Mouse (Mus musculus): Measurements from ENCODE around the gene Rnaset2b.
"Not testable (repeated sequence)": the region's sequence is repeated elsewhere in the genome, so short reads cannot be mapped to it uniquely, and the experiment has no call there.

Rnaset2b gene

DNA sequence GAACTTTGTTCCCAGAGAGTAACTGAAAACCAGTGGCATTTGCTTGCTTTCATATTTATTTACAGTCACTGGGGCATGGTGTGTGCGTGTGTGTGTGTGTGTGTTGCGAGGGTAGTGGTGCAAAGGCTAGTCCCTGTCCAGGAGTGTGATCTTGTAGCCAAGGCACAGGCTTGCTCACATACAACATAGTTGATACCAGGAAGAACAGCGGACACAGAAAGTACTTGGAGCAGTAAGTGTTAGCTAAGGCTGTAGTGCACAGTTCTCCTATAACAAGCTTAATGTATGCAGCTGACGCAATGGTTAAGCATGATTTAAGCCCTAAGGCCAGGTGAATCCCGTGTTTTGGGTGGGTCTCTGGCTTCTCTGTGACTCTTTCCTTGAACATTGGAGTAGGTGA is 8.9 kb downstream of the Rnaset2b start:
- not testable (repeated sequence) for DNase-seq (ENCODE audit: extremely low read depth, low read depth, low spot score)

- not testable (repeated sequence) for DNase-seq (ENCODE audit: extremely low read depth, low read depth, low spot score)
Measured at GRCm38 (mm10) chr17:6980144-6980543, 9.7 kb downstream of the Rnaset2b start.

DNA sequence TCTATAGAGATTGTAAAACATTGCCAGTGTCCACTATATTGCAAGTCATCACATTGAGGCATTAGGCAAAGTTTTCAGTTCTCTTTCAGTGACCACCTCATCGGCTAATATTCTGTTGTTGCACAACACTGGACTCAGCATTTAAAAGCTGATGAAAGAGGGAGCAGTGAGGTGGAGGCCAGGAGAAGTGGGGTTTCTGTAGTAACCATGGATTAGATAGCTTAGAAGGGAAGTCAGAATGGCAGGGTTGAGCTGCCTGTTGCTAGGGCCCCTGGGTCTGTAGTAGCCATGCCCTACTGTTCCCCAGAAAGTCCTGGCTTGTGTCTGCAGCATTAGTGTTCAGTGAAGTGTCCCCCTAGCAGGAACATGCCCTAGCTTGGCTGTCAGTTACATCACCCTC is 15.7 kb downstream of the Rnaset2b start:
- not testable (repeated sequence) for DNase-seq (ENCODE audit: extremely low read depth, low read depth, low spot score)

DNA sequence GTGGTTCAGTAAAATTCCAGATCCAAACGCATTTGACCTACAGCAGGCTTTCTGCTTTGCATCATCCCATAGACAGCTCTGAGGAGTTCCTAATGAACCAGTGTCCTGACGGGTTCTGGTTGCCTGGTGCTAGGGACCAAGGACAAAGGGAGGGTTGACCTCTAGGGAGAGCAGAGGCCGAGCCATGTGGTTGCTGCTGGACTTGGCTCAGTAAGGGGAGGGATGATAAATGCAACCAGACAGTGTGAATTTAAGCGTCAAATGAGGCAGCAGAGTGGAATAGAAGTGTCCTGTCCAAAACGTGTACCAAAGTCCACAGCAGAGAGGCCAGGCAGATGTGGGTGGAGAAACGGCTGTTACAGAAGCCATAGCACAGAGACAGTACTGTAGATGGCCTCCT is 25.1 kb downstream of the Rnaset2b start:
- not testable (repeated sequence) for DNase-seq (ENCODE audit: extremely low read depth, low read depth, low spot score)

DNA sequence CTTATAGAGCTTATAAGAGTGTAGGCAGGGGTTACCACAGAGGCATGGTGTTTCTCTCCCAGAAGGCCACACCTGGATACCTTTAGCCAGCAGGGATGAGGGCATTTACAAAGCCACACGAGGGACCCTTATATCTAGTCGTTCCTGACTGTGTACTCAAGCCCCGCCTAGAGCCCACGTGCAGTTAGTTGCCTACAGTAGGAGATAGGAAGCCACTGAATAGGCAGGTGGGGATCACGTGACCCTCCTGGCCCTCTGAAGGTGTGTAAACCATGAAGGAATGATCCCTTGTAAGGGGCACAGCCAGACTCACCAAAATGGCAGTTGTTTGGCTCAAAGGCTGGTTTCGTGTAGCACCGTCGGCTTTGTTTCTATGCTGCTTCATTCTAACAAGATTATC is 26.4 kb downstream of the Rnaset2b start:
- DNase-seq (ENCODE audit: extremely low read depth, low read depth, low spot score): not testable (repeated sequence)

DNA sequence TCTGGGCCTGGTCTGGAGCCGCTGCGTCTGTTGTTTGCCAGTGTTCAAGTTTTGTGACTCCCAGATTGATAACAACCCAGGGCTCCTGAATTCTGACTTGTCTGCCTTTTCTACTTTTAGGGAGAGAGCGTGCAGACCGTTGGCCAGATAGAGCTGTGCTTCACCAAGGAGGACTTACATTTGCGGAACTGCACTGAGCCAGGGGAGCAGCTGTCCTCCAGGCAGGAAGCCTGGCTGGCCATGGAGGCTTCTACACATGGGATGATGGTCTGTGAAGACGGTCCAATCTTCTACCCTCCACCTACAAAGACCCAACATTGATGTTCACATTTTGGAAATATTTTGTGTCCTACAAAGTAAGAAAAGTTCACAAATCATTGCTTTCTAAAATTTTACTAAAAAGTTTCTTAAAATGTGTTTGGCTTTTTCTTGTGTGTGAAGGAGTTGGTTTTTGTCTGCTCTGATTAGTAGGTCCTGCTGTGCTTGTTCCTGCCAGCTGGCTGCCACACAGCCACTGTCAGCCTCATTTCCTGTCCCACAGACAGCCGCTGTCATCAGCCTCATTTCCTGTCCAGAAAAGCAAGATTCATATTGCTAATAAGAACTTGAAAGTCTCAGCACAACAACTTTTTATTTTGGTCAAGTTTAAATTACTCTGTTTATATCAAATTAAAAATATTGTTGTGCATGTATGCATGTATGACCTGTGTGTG is 27.5 kb downstream of the Rnaset2b start:
- DNase-seq (ENCODE audit: extremely low read depth, low read depth, low spot score): not testable (repeated sequence)

- not testable (repeated sequence) for DNase-seq (ENCODE audit: extremely low read depth, low read depth, low spot score)
Measured at GRCm38 (mm10) chr17:7001790-7002585, 31.6 kb downstream of the Rnaset2b start.

GRCm38 (mm10) chr17:7003392-7003791 is 33.0 kb downstream of the Rnaset2b start:
- not testable (repeated sequence) for DNase-seq (ENCODE audit: extremely low read depth, low read depth, low spot score)

GRCm38 (mm10) chr17:7005646-7006045 is 35.2 kb downstream of the Rnaset2b start:
- not testable (repeated sequence) for DNase-seq (ENCODE audit: extremely low read depth, low read depth, low spot score)

- DNase-seq (ENCODE audit: extremely low read depth, low read depth, low spot score): not testable (repeated sequence)
Measured at GRCm38 (mm10) chr17:7008885-7009284, 38.5 kb downstream of the Rnaset2b start.

GRCm38 (mm10) chr17:7009440-7009839 is 39.0 kb downstream of the Rnaset2b start:
- not testable (repeated sequence) for DNase-seq (ENCODE audit: extremely low read depth, low read depth, low spot score)

GRCm38 (mm10) chr17:7009901-7010300 is 39.5 kb downstream of the Rnaset2b start:
- peak; percentile 21 for DNase-seq (ENCODE audit: extremely low read depth, low read depth, low spot score)

GRCm38 (mm10) chr17:7014190-7014589 is 43.8 kb downstream of the Rnaset2b start:
- not testable (repeated sequence) for DNase-seq (ENCODE audit: extremely low read depth, low read depth, low spot score)

DNA sequence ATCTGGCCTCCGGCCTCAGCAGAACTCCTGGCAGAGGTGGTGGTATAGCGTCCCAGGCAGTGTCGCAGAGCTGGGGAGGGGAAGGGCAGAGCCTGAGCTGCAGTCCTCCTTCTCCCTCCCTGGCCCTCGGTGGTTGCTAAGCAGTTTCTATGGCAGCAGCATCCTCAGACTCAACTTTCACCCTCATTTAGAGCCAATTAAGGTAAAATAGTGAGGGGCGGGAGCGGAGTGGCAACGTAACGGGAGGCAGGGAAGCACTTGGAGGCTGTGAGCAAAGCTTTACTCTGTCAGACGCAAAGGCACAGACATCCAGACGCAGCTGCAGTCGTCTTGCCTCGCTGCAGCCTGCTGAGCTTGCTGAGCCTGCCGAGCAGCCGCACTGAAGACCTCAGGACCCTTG is 54.8 kb downstream of the Rnaset2b start, which contains the start of gene Gm1604a:
Gm1604a (plus strand) TSS at position 312 of the 400 bp plus-strand sequence.
- not testable (repeated sequence) for DNase-seq (ENCODE audit: extremely low read depth, low read depth, low spot score)

DNA sequence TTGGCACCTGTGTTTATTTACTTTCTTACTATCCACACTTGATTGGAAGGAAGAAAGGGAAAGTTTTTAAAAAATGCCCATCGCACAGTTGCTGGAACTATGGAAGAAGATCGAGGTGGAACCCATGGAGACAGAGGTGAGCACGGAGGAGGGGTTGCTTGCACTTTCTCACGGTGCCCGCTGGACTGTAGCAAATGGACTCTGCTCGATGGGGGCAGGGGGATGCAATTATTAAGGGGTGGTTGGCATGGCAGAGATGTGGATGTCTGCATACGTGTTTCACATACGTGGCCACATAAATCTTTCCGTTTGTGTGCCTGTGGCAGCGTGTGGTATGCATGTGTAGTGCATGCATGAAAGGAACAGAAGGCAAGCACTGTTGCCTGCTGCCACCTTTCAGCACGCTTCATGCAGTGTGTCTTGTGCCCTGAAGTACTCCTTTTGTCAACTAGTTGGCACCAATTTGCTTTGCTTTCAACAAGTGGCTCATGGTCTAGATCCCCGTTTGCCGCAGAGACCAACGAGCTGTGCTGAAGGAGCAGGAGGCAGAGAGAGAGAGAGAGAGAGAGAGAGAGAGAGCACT is 55.4 kb downstream of the Rnaset2b start:
- not testable (repeated sequence) for DNase-seq (ENCODE audit: extremely low read depth, low read depth, low spot score)

DNA sequence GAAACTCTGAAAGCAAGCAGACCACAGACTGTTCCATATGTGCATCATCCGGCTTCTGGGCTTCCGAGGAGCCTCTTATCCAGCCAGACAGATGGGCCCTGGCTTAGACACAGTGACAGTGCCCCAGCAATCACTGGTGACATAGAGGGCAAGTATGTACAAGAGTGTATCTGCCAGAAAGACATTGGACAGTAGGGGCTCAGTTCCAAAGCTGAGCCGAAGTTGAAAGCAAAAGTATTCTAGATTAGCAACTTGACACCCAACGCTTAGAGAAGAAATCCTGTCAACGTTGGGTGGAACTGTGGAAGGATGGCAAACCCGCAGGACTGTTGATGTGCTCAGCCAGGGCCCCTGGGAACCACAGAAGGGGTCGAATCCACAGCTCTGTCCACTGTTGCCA is 59.8 kb downstream of the Rnaset2b start:
- DNase-seq (ENCODE audit: extremely low read depth, low read depth, low spot score): not testable (repeated sequence)

GRCm38 (mm10) chr17:7030622-7031174 is 60.3 kb downstream of the Rnaset2b start:
- DNase-seq (ENCODE audit: extremely low read depth, low read depth, low spot score): not testable (repeated sequence)

- not testable (repeated sequence) for DNase-seq (ENCODE audit: extremely low read depth, low read depth, low spot score)
Measured at GRCm38 (mm10) chr17:7033192-7034166, 63.0 kb downstream of the Rnaset2b start.

All from fat pad, adult 2 months (tissue).